Mouse (Mus musculus) left cerebral cortex, postnatal 14 days (tissue): ENCODE results near the gene Sdsl. TPM values are rescaled to one million over a fixed set of nuclear protein-coding genes. Genes with fewer than 3 reads are reported as not detected.

ENCODE experiments used
- total RNA-seq, 2 experiments: library from RNA; stranded (reverse); gene quantifications; 2 replicates each; pipeline ENCODE4 v1.2.3; 2021

Sdsl gene
- total RNA-seq, 2 experiments from 2014 or later, result 5.1 to 5.4 TPM

Other genes with a start within 250 kb of the Sdsl start
- under 1 TPM in 1 of 2 experiments, not detected in 1; 0.27 TPM for gene Lhx5, start 41.1 kb downstream of the Sdsl start, total RNA-seq
- not detected for gene Sds, start 3.7 kb upstream of the Sdsl start, total RNA-seq
- gene Plbd2, start 30.8 kb upstream of the Sdsl start, total RNA-seq, result 10 to 100 TPM; 77.4 to 81.8 TPM
- 1 to 10 TPM; 5.2 to 5.4 TPM for gene Slc8b1, start 38.4 kb upstream of the Sdsl start, total RNA-seq
- 10 to 100 TPM; 47.7 to 50.0 TPM for gene Tpcn1, start 115.9 kb upstream of the Sdsl start, total RNA-seq
- gene Iqcd, start 116.2 kb upstream of the Sdsl start, total RNA-seq, result under 1 TPM; 0.22 to 0.59 TPM
- 10 to 100 TPM; 31.5 to 32.4 TPM for gene Rita1, start 139.8 kb upstream of the Sdsl start, total RNA-seq
- gene Ddx54, start 139.9 kb upstream of the Sdsl start, total RNA-seq, result 10 to 100 TPM; 44.5 to 48.0 TPM
- not detected for gene Cfap73, start 161.4 kb upstream of the Sdsl start, total RNA-seq
- 100 to 1,000 TPM in 1 of 2 experiments, 10 to 100 TPM in 1; 94.2 to 107 TPM for gene Rasal1, start 176.0 kb upstream of the Sdsl start, total RNA-seq
- gene Dtx1, start 239.1 kb upstream of the Sdsl start, total RNA-seq, result 10 to 100 TPM; 72.6 to 80.1 TPM